Mouse (Mus musculus) liver, adult 2 months (tissue): ENCODE measurements around the gene Met. TPM values are rescaled to one million over a fixed set of nuclear protein-coding genes. Genes with fewer than 3 reads are reported as not detected.

Experiments
- DNase-seq: peaks from one replicate; pipeline ENCODE4 v3.0.0-alpha.2; 2011; ENCODE audit warnings: low read depth, low spot score; ENCODE audit errors: extremely low read depth
- H3K27ac ChIP-seq: fragments of 200-500 bp; replicated peaks from 2 replicates; pipeline ENCODE4 v1.5.1; 2012; ENCODE audit warnings: low read depth, mild to moderate bottlenecking, control low read depth, inconsistent platforms, low read length; ENCODE audit not compliant: insufficient read depth
- H3K27me3 ChIP-seq: fragments of 200-500 bp; 2 replicates; pipeline ENCODE4 v1.6.1; 2012; ENCODE audit warnings: mild to moderate bottlenecking, moderate library complexity, low read length, inconsistent platforms; ENCODE audit not compliant: control insufficient read depth, insufficient read depth
- H3K36me3 ChIP-seq: fragments of 200-500 bp; 2 replicates; pipeline ENCODE4 v1.6.1; 2012; ENCODE audit warnings: low read length, inconsistent platforms; ENCODE audit not compliant: control insufficient read depth, insufficient read depth
- H3K4me1 ChIP-seq: fragments of 200-500 bp; 2 replicates; pipeline ENCODE4 v1.6.1; 2011; ENCODE audit warnings: low read length; ENCODE audit not compliant: control insufficient read depth, insufficient read depth
- H3K4me3 ChIP-seq: fragments of 200-500 bp; 2 replicates; pipeline ENCODE4 v1.5.1; 2011; ENCODE audit warnings: low read depth, mild to moderate bottlenecking, control low read depth, low read length, moderate library complexity; ENCODE audit not compliant: insufficient read depth
- H3K79me2 ChIP-seq: fragments of 200-500 bp; 2 replicates; pipeline ENCODE4 v1.6.1; 2012; ENCODE audit warnings: inconsistent platforms, mild to moderate bottlenecking, low read length, moderate library complexity; ENCODE audit not compliant: control insufficient read depth, insufficient read depth
- H3K9ac ChIP-seq: fragments of 200-500 bp; 2 replicates; pipeline ENCODE4 v1.6.1; 2012; ENCODE audit warnings: low read depth, mild to moderate bottlenecking, control low read depth, inconsistent platforms, low read length
- CTCF ChIP-seq: fragments of 200-500 bp; IDR thresholded peaks from 2 replicates; pipeline ENCODE4 v1.5.1; 2011; ENCODE audit warnings: low read depth, low read length, control low read depth
- POLR2A ChIP-seq: fragments of 200-500 bp; IDR thresholded peaks from 2 replicates; pipeline ENCODE4 v1.6.1; 2011; ENCODE audit warnings: low read length, control low read depth; ENCODE audit not compliant: insufficient read depth; ENCODE audit errors: extremely low read depth
- WGBS: fragments of 180-500 bp; shearing (Covaris S2); methylation state at CpG from one replicate; pipeline ENCODE4 v1.1.7; 2018; 5-methylcytosine and 5-hydroxymethylcytosine counted together
- polyA plus RNA-seq: library from polyadenylated mRNA; depleted of rRNA; stranded (reverse); fragments of >200 nt; gene quantifications from 2 replicates; pipeline ENCODE4 v1.2.3, GENCODE M21; 2012
- total RNA-seq: library from RNA; depleted of rRNA; stranded (reverse); fragments of >200 nt; gene quantifications from 2 replicates; pipeline ENCODE4 v1.2.3, GENCODE M21; 2014

Gene Met
- total and polyA plus RNA-seq, 2 experiments: 13.5 to 72.0 TPM

DNA sequence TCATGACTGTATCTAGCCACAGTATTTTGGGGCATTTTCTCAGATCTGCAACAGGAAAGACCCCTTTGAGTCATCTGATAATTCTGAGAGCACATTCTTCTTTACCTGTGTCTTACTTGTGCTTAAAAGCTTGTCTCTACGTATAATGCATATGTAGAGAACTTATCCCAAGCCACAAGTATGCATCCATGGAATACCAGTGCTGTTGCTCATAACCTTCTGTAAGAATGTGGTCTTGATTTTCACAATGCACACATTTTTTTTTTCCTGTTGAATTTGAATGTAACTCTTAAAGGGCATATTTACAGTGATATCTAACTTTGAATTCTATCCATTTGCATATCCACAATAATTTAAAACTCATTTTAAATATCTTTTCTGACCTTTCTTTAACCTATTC is 31.8 kb downstream of the Met start:
- H3K36me3 ChIP-seq: peaks cover 7% of the 10 kb centered on the region
- DNase-seq: no peak
- H3K27ac ChIP-seq: no peak overlapping the region
- peaks cover 14% of the 10 kb centered on the region; the same call in 1 of the 2 replicates for H3K79me2 ChIP-seq
- no peak overlapping the region for H3K9ac ChIP-seq
- peaks cover 20% of the 10 kb centered on the region for H3K4me1 ChIP-seq
- H3K27me3 ChIP-seq: no peaks in the 10 kb centered on the region
- no peak overlapping the region for H3K4me3 ChIP-seq
- 98% methylated on average over 1 of the region's 1 CpGs for WGBS
- TF ChIP-seq POLR2A (no peak), CTCF (no peak)

DNA sequence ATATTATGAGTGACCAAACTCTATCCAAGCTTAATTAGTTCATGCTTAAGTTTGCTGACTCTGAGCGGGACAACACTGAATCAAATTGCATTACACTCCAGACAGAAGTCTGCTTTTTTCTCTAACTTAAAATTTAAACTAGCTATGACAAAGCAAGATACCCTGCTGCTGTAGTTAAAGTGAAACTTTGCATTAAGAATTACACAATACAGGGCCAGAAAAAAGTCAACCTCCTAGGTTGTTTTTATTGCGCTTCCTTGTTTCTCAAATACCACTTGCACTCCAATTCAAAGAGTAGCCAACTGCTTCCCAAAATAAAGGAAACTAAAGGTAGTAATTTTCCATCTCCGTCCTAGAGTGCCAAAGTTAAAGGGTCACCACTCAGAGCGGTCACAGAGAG is 33.8 kb downstream of the Met start:
- 38% methylated on average over 4 of the region's 4 CpGs for WGBS
- no peak overlapping the region for H3K4me3 ChIP-seq
- TF ChIP-seq CTCF (no peak), POLR2A (no peak)
- H3K79me2 ChIP-seq: peaks cover 14% of the 10 kb centered on the region; the same call in 1 of the 2 replicates
- H3K27ac ChIP-seq: no peak overlapping the region
- H3K27me3 ChIP-seq: no peaks in the 10 kb centered on the region
- peaks cover 7% of the 10 kb centered on the region for H3K36me3 ChIP-seq
- H3K9ac ChIP-seq: no peak overlapping the region
- peaks cover 20% of the 10 kb centered on the region for H3K4me1 ChIP-seq
- no peak for DNase-seq

DNA sequence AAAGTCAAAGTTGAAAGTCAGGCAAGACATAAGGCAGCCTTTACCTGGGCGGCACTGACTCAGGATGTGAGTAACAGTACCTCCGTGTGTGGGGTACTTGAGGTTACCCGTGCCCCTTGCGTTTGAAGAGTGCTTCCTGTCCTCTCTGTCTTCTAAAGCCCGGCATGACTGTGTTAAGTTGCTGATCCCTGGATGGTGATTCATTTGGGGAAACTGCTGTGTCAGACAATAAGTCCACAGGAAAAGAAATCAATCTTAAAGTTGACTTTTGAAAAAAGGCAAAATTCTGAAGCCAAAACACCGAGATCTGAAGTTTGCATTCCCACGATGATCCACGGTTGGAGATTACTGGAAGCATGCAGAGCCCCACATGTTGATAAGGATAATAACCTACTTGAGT is 35.2 kb downstream of the Met start:
- Histone ChIP-seq H3K9ac (no peak overlapping the region), H3K36me3 (peaks cover 5% of the 10 kb centered on the region), H3K27ac (no peak overlapping the region), H3K79me2 (peaks cover 7% of the 10 kb centered on the region; the same call in 1 of the 2 replicates), H3K4me1 (peaks cover 25% of the 10 kb centered on the region), H3K27me3 (no peaks in the 10 kb centered on the region), H3K4me3 (no peak overlapping the region)
- no peak for TF ChIP-seq CTCF
- TF ChIP-seq POLR2A: no peak
- no peak for DNase-seq
- 46% methylated on average over 8 of the region's 8 CpGs for WGBS

DNA sequence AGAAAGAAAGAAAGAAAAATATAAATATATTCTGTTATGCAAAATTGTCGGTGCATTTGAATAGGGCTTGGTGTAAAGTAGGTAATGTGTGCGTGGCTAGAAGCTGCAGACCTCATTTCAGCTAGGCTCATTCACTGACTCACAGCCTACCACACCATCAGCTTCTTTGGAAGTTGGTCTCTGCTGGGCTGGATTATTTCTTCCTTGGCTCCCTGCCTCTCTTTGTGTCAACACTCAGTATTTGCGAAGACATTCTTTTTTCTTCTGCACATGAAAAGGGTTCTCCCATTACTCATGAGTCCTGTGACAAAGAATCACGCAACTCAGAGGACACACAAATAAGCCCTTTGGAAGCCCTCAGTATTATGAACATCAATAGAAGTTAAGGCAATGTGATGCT is 37.8 kb downstream of the Met start:
- DNase-seq: no peak
- 57% methylated on average over 4 of the region's 4 CpGs for WGBS
- H3K36me3 ChIP-seq: peaks cover 2% of the 10 kb centered on the region; the same call in 1 of the 2 replicates
- peaks cover 9% of the 10 kb centered on the region; the same call in 1 of the 2 replicates for H3K79me2 ChIP-seq
- peaks cover 25% of the 10 kb centered on the region for H3K4me1 ChIP-seq
- no peaks in the 10 kb centered on the region for H3K27me3 ChIP-seq
- H3K27ac ChIP-seq: peak overlapping the region; percentile 17
- no peak overlapping the region for H3K4me3 ChIP-seq
- TF ChIP-seq POLR2A (no peak), CTCF (no peak)
- H3K9ac ChIP-seq: no peak overlapping the region

DNA sequence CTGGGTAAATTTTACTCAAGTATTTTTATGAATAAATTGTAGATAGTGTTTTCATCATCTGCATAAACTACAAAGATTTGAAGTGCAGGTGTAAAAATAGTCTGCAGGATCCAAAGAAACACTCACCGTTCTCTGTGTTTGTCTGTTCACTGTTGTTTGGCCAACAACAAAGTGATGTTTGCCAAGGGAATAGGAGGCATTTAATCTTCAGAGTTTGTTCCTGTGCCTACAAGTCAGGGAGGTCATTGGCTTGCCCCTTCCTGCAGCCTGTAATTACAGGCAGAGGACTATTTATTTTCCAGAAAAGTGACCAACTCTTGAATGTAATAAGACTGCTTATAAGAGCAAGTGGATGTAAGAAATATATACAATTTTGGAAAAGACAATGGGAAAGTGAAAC is 38.7 kb downstream of the Met start:
- 20% methylated on average over 1 of the region's 1 CpGs for WGBS

DNA sequence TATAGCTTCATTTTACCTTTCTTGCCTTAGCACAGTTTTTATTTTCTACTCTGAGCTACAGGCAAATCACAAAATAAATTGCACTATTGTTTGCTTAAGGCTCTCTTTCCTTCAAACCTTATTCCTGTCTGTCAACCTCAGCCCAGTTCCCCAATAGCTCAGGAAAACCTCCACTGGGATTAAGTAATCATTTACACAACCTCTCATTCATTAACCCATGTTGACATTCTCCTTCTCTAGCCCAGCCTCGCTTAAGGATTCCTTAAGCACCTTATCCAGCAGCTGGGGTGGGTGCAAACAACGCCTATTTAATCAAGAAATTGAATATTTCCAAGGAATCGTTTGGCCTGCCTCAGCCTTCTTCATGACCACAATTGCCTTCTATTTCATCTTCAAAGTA is 40.1 kb downstream of the Met start:
- no peak for TF ChIP-seq POLR2A
- no peak for TF ChIP-seq CTCF
- WGBS: 25% methylated on average over 3 of the region's 3 CpGs

More for the DNA sequence above, 38.7 kb downstream of the Met start:
- Histone ChIP-seq H3K4me3 (no peak overlapping the region), H3K36me3 (peaks cover 2% of the 10 kb centered on the region; the same call in 1 of the 2 replicates), H3K4me1 (peaks cover 16% of the 10 kb centered on the region; the same call in 1 of the 2 replicates), H3K9ac (no peak overlapping the region), H3K27me3 (no peaks in the 10 kb centered on the region), H3K27ac (no peak overlapping the region), H3K79me2 (peaks cover 10% of the 10 kb centered on the region; the same call in 1 of the 2 replicates)
- DNase-seq: peak; percentile 90
- TF ChIP-seq POLR2A (no peak), CTCF (no peak)

More for the DNA sequence above, 40.1 kb downstream of the Met start:
- Histone ChIP-seq H3K79me2 (peaks cover 11% of the 10 kb centered on the region; the same call in 1 of the 2 replicates), H3K27me3 (no peaks in the 10 kb centered on the region), H3K27ac (no peak overlapping the region), H3K9ac (no peak overlapping the region), H3K4me3 (no peak overlapping the region), H3K4me1 (peaks cover 13% of the 10 kb centered on the region; the same call in 1 of the 2 replicates), H3K36me3 (peaks cover 2% of the 10 kb centered on the region; the same call in 1 of the 2 replicates)
- DNase-seq: peak; percentile 93
